9 mouse cellular contexts compared by ENCODE assay signal in the genomic region with DNA sequence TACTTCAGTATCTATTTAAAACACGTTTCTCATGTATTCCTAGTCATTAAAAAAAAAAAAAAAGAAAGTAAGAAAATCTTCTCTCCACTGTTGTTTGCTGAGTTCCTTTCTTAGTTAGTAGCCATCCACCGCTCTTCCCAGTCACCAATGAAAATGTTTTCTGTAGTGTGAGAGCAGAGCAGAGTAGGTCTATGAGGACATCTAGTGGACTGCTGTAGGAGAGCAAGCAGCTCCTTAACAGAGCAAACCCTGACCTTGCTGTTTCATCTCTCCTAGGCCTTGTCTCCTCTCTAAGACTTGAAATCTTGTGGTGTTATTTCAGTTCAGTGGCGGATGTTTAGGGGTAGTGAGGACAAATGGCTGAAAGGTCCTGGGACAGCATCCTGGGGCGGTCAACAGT.
A peak's percentile ranks its signal among the peaks of the same experiment; 100 is the strongest.
DNase-seq lines count a peak whose midpoint lies in the region; ATAC-seq lines count a peak whose summit lies in the region.
"Had no signal": no experiment of that assay in that cellular context is flagged by ENCODE, and none has a peak within 500 bp of the region (broad histone marks: within the 10 kb centered on the region; RNA-seq: fewer than 3 reads in every experiment).

No protein-coding gene starts in this region.

- no peak overlapping the region for H3K4me2 ChIP-seq in kidney, embryonic 15.5 days
- no peak overlapping the region for H3K4me2 ChIP-seq in hindbrain, embryonic 15.5 days

- no peak overlapping the region for H3K4me3 ChIP-seq in kidney, embryonic 15.5 days (replicated peaks)
- H3K4me3 ChIP-seq in hindbrain, embryonic 15.5 days: no peak overlapping the region

- no peaks in the 10 kb centered on the region for H3K27me3 ChIP-seq in kidney, embryonic 15.5 days
- H3K27me3 ChIP-seq in hindbrain, embryonic 15.5 days: no peaks in the 10 kb centered on the region

- no peaks in the 10 kb centered on the region for H3K9me3 ChIP-seq in kidney, embryonic 15.5 days (replicated peaks)
- no peaks in the 10 kb centered on the region for H3K9me3 ChIP-seq in hindbrain, embryonic 15.5 days

- peak; percentile 6 for DNase-seq in kidney, adult 18-20 months
- peak; percentile 75 for DNase-seq in brain, adult 2 months (ENCODE audit: low read depth, low spot score)
- peak; percentile 63 for DNase-seq in mesoderm, embryonic 11.5 days (ENCODE audit: low read depth, low spot score)
- no peak for DNase-seq in frontal cortex, postnatal 14 days (ENCODE audit: low spot score in 2 of 2)
- DNase-seq in left cerebral cortex, adult 18-20 months (ENCODE audit: low spot score in 2 of 2): no peak
- DNase-seq in natural killer cell, adult 2 months (ENCODE audit: low spot score in 2 of 2): no peak

- 25% methylated on average over 4 of the region's 4 CpGs for WGBS in kidney, embryonic 15.5 days
- WGBS in hindbrain, embryonic 15.5 days: 30% methylated on average over 4 of the region's 4 CpGs

- H3K4me1 ChIP-seq in kidney, embryonic 15.5 days: peaks cover 20% of the 10 kb centered on the region
- no peaks in the 10 kb centered on the region for H3K4me1 ChIP-seq in hindbrain, embryonic 15.5 days (replicated peaks)

- no peak overlapping the region for H3K27ac ChIP-seq in kidney, embryonic 15.5 days
- H3K27ac ChIP-seq in hindbrain, embryonic 15.5 days (replicated peaks): no peak overlapping the region
- H3K27ac ChIP-seq: macrophage had no signal

- H3K9ac ChIP-seq in kidney, embryonic 15.5 days: no peak overlapping the region
- H3K9ac ChIP-seq in hindbrain, embryonic 15.5 days: no peak overlapping the region

- no peak for ATAC-seq in kidney, embryonic 15.5 days (replicated peaks; ENCODE audit: low FRiP score)
- 0 out of 2 replicates have a peak, but pooled peaks have one; percentile 71 for ATAC-seq in hindbrain, embryonic 15.5 days (ENCODE audit: low FRiP score, low read depth)

- no peaks in the 10 kb centered on the region for H3K36me3 ChIP-seq in kidney, embryonic 15.5 days
- peaks cover 3% of the 10 kb centered on the region; the same call in 1 of the 2 replicates for H3K36me3 ChIP-seq in hindbrain, embryonic 15.5 days

Comparison
In these comparisons a context has a peak if more than half of its experiments do, and no peak if none do; other contexts are left out.
1. DNase-seq: peak in kidney, adult 18-20 months (single experiment), brain, adult 2 months (single experiment) and mesoderm, embryonic 11.5 days (single experiment); none in frontal cortex, postnatal 14 days (0 of 2), left cerebral cortex, adult 18-20 months (0 of 2) and natural killer cell, adult 2 months (0 of 2).